ENCODE assay signal across 24 mouse cellular contexts in the genomic region with DNA sequence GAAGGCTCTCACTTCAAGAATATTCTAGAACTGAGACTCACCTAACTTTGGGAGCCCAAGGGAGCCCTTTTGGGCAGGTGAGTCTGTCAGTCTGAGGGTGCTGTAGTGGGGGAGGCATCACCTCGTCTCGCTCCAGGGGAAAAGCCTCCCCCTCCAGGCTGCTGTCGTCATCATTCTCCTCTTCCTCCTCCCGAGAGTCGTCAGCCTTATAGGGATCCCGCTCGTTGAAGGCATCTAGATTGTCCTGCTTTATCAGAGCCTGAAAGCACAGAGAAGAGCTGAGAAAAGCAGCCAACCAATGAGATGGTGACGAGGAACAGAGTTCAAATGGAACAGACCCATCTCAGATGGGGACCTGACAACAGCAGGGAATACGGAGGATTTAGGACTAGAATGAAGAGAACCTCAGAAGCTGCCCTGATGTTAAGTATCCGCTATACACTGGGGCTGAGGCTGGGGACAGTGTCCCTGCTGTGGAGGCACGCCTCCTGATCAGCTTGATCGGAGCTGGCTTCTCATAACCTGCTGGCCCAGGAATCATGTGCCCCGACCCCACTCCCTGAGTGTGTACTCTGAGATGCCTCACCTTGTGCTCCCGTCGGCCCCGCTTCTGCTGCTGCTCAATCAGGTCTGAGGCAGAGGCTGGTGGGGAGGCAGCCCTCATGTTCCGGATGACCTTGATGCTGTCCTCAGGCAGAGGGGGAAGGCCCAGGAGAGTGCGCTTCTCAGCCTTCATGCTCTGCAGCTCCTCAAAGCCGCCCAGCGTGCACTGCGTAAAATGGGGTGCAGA. TPM values are rescaled to one million over a fixed set of nuclear protein-coding genes. Genes with fewer than 3 reads are reported as not detected.
"Had no signal": no experiment of that assay in that cellular context is flagged by ENCODE, and none has a peak within 500 bp of the region (broad histone marks: within the 10 kb centered on the region; RNA-seq: fewer than 3 reads in every experiment).

No protein-coding gene starts in this region.

- H3K9ac ChIP-seq: intestine, embryonic 15.5 days; liver, embryonic 15.5 days; midbrain, embryonic 13.5 days; neural tube, embryonic 15.5 days had no signal

- H3K9me3 ChIP-seq: intestine, embryonic 15.5 days; limb, embryonic 10.5 days; liver, embryonic 15.5 days; midbrain, embryonic 13.5 days; neural tube, embryonic 15.5 days had no signal

- H3K4me1 ChIP-seq: intestine, embryonic 15.5 days; limb, embryonic 10.5 days; liver, embryonic 15.5 days; midbrain, embryonic 13.5 days; neural tube, embryonic 15.5 days had no signal

- H3K27ac ChIP-seq: intestine, embryonic 15.5 days; left cerebral cortex, adult 2 months; limb, embryonic 10.5 days; liver, embryonic 15.5 days; midbrain, embryonic 13.5 days; neural tube, embryonic 15.5 days had no signal

- H3K27me3 ChIP-seq: intestine, embryonic 15.5 days; liver, embryonic 15.5 days; midbrain, embryonic 13.5 days; neural tube, embryonic 15.5 days had no signal

- H3K4me2 ChIP-seq: intestine, embryonic 15.5 days; liver, embryonic 11.5 days; liver, embryonic 15.5 days; midbrain, embryonic 13.5 days; neural tube, embryonic 15.5 days had no signal

- ATAC-seq: intestine, embryonic 15.5 days; lung, postnatal 0 days; midbrain, embryonic 13.5 days had no signal

- DNase-seq: kidney, adult 2 months; kidney, postnatal 25 days; lung, adult 2 months; lung, postnatal 4 days; right cerebral cortex, adult 18-20 months; thymus, postnatal 4 days had no signal

- H3K4me3 ChIP-seq: intestine, embryonic 15.5 days; left cerebral cortex, adult 2 months; limb, embryonic 10.5 days; liver, embryonic 15.5 days; midbrain, embryonic 13.5 days; myocyte; neural tube, embryonic 15.5 days had no signal

RNA-seq across cellular contexts. Expression of gene Gm10961, which starts 9.6 kb away (rescaled TPM):
- total RNA-seq: layer of hippocampus, postnatal 25 days; left cerebral cortex, adult 2 months; left cerebral cortex, postnatal 14 days; megakaryocyte-erythroid progenitor cell, adult 5-6 weeks had no signal
- polyA plus RNA-seq: intestine, embryonic 15.5 days; kidney, adult 2 months; kidney, embryonic 16.5 days; limb, embryonic 10.5 days; limb, embryonic 14.5 days; liver, embryonic 11.5 days; liver, embryonic 15.5 days; lung, adult 2 months; lung, postnatal 0 days; midbrain, embryonic 13.5 days; myocyte; neural tube, embryonic 11.5 days; neural tube, embryonic 15.5 days; small intestine, adult 2 months; stomach, embryonic 14.5 days; testis, adult 2 months had no signal

RNA-seq across cellular contexts. Expression of gene Alx3, which starts 26.6 kb away (rescaled TPM):
- total RNA-seq: megakaryocyte-erythroid progenitor cell, adult 5-6 weeks had no signal
- polyA plus RNA-seq: kidney, adult 2 months; kidney, embryonic 16.5 days; lung, adult 2 months; lung, postnatal 0 days; myocyte; neural tube, embryonic 15.5 days; small intestine, adult 2 months; stomach, embryonic 14.5 days had no signal
